Mouse (Mus musculus) liver, embryonic 14.5 days (tissue): ENCODE data around the gene Klhl36. TPM values are rescaled to one million over a fixed set of nuclear protein-coding genes. Genes with fewer than 3 reads are reported as not detected.

Source experiments
- ATAC-seq: fragments of 200-750 bp; cut with Nextera tagmentation; 2 replicates; pipeline ENCODE4 v1.8.0; 2017; ENCODE audit warnings: moderate number of reproducible peaks, mild to moderate bottlenecking, moderate library complexity; ENCODE audit not compliant: insufficient read depth
- DNase-seq, 3 experiments: peaks; one replicate each; pipeline ENCODE4 v3.0.0-alpha.2; 2012 to 2013; ENCODE audit warnings: low read depth in 3 of 3, low spot score in 3 of 3
- H3K27ac ChIP-seq: fragments of 300-500 bp; sonication (generic); 2 replicates; pipeline ENCODE4 v1.5.1; 2014; ENCODE audit warnings: moderate library complexity, mild to moderate bottlenecking, control low read depth, inconsistent platforms
- H3K27me3 ChIP-seq: fragments of 300-500 bp; sonication (generic); 2 replicates; pipeline ENCODE4 v1.6.1; 2014; ENCODE audit warnings: mild to moderate bottlenecking, low read length, moderate library complexity; ENCODE audit not compliant: control insufficient read depth, insufficient read depth
- H3K36me3 ChIP-seq: fragments of 300-500 bp; sonication (generic); replicated peaks from 2 replicates; pipeline ENCODE4 v1.6.1; 2014; ENCODE audit warnings: low read depth; ENCODE audit not compliant: control insufficient read depth, insufficient read depth
- H3K4me1 ChIP-seq, 2 experiments: fragments of 200-500 bp in 1 of 2; fragments of 300-500 bp in 1 of 2; sonication (generic) in 1 of 2; replicated peaks; 2 replicates each; pipeline ENCODE4 v1.6.1; 2012 to 2014; ENCODE audit warnings: antibody characterized with exemption in 1 of 2, inconsistent platforms in 1 of 2, low read length in 1 of 2; ENCODE audit not compliant: control insufficient read depth in 2 of 2, insufficient read depth in 2 of 2
- H3K4me2 ChIP-seq: fragments of 300-500 bp; sonication (generic); 2 replicates; pipeline ENCODE4 v1.6.1; 2014; ENCODE audit warnings: low read depth, mild to moderate bottlenecking, control low read depth, moderate library complexity
- H3K4me3 ChIP-seq, 2 experiments: fragments of 200-500 bp in 1 of 2; fragments of 300-500 bp in 1 of 2; sonication (generic) in 1 of 2; 2 replicates each; pipeline ENCODE4 v1.5.1; 2012 to 2014; ENCODE audit warnings: low read depth in 2 of 2, low read length in 2 of 2, mild to moderate bottlenecking in 2 of 2, control low read depth in 1 of 2, inconsistent platforms in 1 of 2, moderate library complexity in 1 of 2; ENCODE audit not compliant: insufficient read depth in 1 of 2
- H3K9ac ChIP-seq: fragments of 300-500 bp; sonication (generic); replicated peaks from 2 replicates; pipeline ENCODE4 v1.6.1; 2014; ENCODE audit warnings: mild to moderate bottlenecking, control low read depth, moderate library complexity
- H3K9me3 ChIP-seq: fragments of 300-500 bp; sonication (generic); 2 replicates; pipeline ENCODE4 v1.6.1; 2016; ENCODE audit warnings: low read length, mixed read lengths; ENCODE audit not compliant: control insufficient read depth
- CTCF ChIP-seq: IDR thresholded peaks from 2 replicates; pipeline ENCODE4 v1.5.1; 2016; ENCODE audit warnings: antibody characterized with exemption, low read depth, control low read depth
- EP300 ChIP-seq: IDR thresholded peaks from 2 replicates; pipeline ENCODE4 v1.6.1; 2016; ENCODE audit warnings: antibody characterized with exemption, low read depth
- WGBS: fragments of 180-500 bp; shearing (Covaris S2); extraction: QIAGEN DNeasy Blood & Tissue Kit; methylation state at CpG from one replicate; pipeline ENCODE4 v1.1.7; 2014; ENCODE audit not compliant: insufficient replicate concordance; 5-methylcytosine and 5-hydroxymethylcytosine counted together
- polyA plus RNA-seq, 2 experiments: library from polyadenylated mRNA; depleted of rRNA in 1 of 2; stranded (reverse) in 1 of 2; unstranded in 1 of 2; fragments of >200 nt; fragmentation: Nextera tagmentation in 1 of 2; extraction: Ambion mirVana in 1 of 2; gene quantifications; 2 replicates each; pipeline versions ENCODE4 v1.2.1 to v1.2.3; 2012 to 2014

The Klhl36 gene
- 2.5 TPM in 2 replicates for polyA plus RNA-seq (2012; rRNA removed)
- 2.7 and 3.3 TPM in 2 replicates for polyA plus RNA-seq (2014; fragmentation: Nextera tagmentation; extraction: Ambion mirVana)

- Histone ChIP-seq H3K27ac (no peak within 1 kb of the TSS), H3K4me2 (peak within 1 kb of the TSS; percentile 85), H3K9me3 (no peaks in the 10 kb centered on the region), H3K36me3 (no peaks in the 10 kb centered on the region), H3K9ac (peak within 1 kb of the TSS; percentile 46), H3K27me3 (no peaks in the 10 kb centered on the region), H3K4me1 (peaks cover 0 to 7% of the 10 kb centered on the region in 2 experiments; a peak in 3 of 4 replicates), H3K4me3 (peak within 1 kb of the TSS; percentile 59 to 71)
- TF ChIP-seq CTCF (no peak), EP300 (no peak)
- ATAC-seq (peak; percentile 96), DNase-seq (peak; percentile 76 to 85 (median 79))
- 1% methylated on average over 35 of the region's 35 CpGs for WGBS
Measured at GRCm38 (mm10) chr8:119861706-119862389, at the start of gene Klhl36. Gene Klhl36, plus strand, starts transcription at chr8:119862266.

DNA sequence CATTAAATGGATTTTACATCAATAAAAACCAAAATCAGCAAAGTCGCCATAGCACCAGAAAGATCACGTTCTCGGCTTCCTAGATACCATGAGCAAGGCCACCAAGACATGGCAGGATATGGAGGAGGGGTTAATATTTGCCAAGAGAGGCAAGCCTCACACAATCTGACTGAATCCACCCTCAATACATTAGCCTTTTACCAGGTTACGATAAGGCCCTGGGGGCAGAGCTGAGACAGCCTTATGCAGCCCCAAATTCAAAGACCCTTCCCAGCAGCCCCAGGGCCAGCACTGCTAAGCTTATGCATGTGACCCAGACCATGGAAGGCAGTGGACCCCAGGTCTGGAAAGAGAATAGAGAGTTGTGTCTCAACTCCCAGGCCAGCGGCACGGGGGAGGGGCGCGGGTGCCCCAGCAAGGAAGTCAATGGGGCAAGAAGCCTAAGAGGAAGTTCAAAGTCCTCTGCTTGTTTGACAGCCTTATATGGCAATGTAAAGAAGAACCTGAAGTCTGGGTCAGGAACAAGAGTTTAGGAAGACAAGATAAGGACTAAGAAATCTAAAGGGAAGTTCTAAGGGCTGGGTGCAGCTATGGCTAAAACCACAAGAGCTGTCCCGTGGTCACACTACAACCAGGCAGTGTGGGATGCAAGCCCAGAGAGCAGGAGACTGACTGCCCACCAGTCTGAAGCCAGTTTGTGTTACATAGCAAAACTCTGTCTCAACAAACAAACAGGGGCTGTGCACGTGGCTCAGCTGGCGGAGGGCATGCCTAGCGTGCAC lies 49.2 kb upstream of the Klhl36 start:
- no peak overlapping the region for H3K9ac ChIP-seq
- no peak for TF ChIP-seq EP300
- TF ChIP-seq CTCF = no peak
- H3K27ac ChIP-seq = no peak overlapping the region
- H3K4me2 ChIP-seq = no peak overlapping the region; the same call in 1 of the 2 replicates
- H3K27me3 ChIP-seq = no peaks in the 10 kb centered on the region
- no peaks in the 10 kb centered on the region for H3K36me3 ChIP-seq
- ATAC-seq (peak; percentile 53), DNase-seq (no peak)
- H3K4me3 ChIP-seq = no peak overlapping the region
- peaks cover 2 to 21% of the 10 kb centered on the region in 2 experiments for H3K4me1 ChIP-seq
- H3K9me3 ChIP-seq = no peaks in the 10 kb centered on the region
- WGBS = 15% methylated on average over 12 of the region's 12 CpGs

DNA sequence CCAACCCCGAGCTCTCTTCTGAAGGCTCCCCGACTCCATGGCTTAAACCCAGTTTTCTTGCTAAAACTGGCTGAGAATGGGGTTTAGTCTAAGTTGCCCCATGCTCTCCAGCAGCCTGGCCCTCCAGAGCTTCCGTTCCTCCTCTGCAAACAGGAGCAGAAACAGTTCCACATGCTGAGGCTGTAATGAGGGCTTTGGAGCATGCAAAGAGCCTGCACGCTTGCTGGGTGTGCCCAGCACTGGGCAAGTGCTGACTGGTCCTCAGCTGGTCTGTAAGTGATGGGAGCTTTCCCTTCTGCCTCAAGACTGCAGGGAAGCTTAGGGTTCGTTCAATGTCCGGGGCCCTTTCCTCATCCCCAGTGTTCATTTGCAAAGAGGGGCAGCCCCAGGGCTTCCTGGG lies 45.8 kb upstream of the Klhl36 start:
- Histone ChIP-seq H3K4me1 (peaks cover 2 to 19% of the 10 kb centered on the region in 2 experiments), H3K9me3 (no peaks in the 10 kb centered on the region), H3K36me3 (no peaks in the 10 kb centered on the region), H3K27me3 (no peaks in the 10 kb centered on the region), H3K27ac (no peak overlapping the region), H3K4me2 (no peak overlapping the region), H3K9ac (no peak overlapping the region), H3K4me3 (no peak overlapping the region)
- ATAC-seq = no peak
- no peak for DNase-seq
- 69% methylated on average over 6 of the region's 6 CpGs for WGBS
- TF ChIP-seq CTCF = no peak
- no peak for TF ChIP-seq EP300

DNA sequence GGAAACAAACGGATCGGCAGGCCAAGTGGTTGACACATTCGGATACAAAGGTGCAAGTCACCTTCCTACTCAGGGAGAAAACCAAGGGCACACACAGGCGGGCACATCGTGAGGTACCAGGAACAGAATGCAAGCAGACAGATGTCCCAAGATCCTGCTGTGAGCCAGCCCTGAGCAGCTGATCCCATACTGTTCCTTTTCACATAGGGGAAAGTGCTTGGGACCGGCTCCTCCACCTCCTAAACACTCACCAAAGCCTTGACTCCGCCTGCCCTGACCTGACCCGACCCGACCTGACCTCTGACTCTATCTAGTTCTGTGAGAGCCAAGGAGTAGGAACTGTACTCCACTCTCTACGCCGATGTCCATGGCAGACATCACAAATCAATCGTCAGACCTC lies 44.6 kb upstream of the Klhl36 start:
- ATAC-seq (no peak), DNase-seq (no peak)
- Histone ChIP-seq H3K9me3 (no peaks in the 10 kb centered on the region), H3K9ac (no peak overlapping the region), H3K4me3 (no peak overlapping the region), H3K36me3 (no peaks in the 10 kb centered on the region), H3K4me2 (no peak overlapping the region), H3K4me1 (peaks cover 2 to 15% of the 10 kb centered on the region in 2 experiments), H3K27ac (no peak overlapping the region), H3K27me3 (no peaks in the 10 kb centered on the region)
- no peak for TF ChIP-seq CTCF
- TF ChIP-seq EP300 = no peak
- 48% methylated on average over 12 of the region's 12 CpGs for whole genome bisulfite sequencing

DNA sequence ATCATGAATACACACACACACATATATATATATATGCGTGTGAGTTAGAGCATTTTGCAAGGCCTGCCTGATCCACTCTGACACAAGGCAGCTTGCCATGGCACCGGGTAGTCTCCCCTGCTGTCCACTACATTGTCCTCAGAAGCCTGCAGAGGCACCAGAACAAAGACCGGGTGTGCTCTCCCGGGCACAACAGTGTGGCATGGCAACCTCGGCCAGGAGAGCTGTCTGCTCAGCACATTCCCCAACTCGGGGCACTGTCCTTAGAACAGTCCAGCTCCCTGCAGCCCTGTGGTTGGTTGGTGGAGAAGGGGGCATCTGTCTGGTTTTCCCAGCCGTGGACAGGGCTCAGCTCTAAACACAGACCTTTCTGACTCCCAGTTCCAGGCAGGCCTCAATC lies 42.8 kb upstream of the Klhl36 start:
- no peaks in the 10 kb centered on the region for H3K27me3 ChIP-seq
- no peak overlapping the region for H3K27ac ChIP-seq
- no peak overlapping the region for H3K9ac ChIP-seq
- no peak overlapping the region for H3K4me3 ChIP-seq
- 62% methylated on average over 7 of the region's 7 CpGs for WGBS
- TF ChIP-seq EP300 (no peak), CTCF (no peak)
- ATAC-seq (no peak), DNase-seq (no peak)
- H3K36me3 ChIP-seq = no peaks in the 10 kb centered on the region
- H3K4me2 ChIP-seq = no peak overlapping the region
- no peaks in the 10 kb centered on the region for H3K4me1 ChIP-seq
- H3K9me3 ChIP-seq = no peaks in the 10 kb centered on the region
